Mouse (Mus musculus) small intestine, adult 2 months (tissue): ENCODE data around the gene Spp1. TPM values are rescaled to one million over a fixed set of nuclear protein-coding genes. Genes with fewer than 3 reads are reported as not detected.
A peak's percentile ranks its signal among the peaks of the same experiment; 100 is the strongest.
"Not testable (repeated sequence)": the region's sequence is repeated elsewhere in the genome, so short reads cannot be mapped to it uniquely, and the experiment has no call there.

Experiments used
- H3K27ac ChIP-seq: fragments of 200-500 bp; 2 replicates; pipeline ENCODE4 v1.5.1; 2012; ENCODE audit warnings: low read depth, low read length, control low read depth, inconsistent platforms; ENCODE audit not compliant: insufficient read depth
- H3K27me3 ChIP-seq: fragments of 200-500 bp; 2 replicates; pipeline ENCODE4 v1.6.1; 2012; ENCODE audit warnings: mild to moderate bottlenecking, moderate library complexity, low read length, inconsistent platforms; ENCODE audit not compliant: control insufficient read depth, insufficient read depth
- H3K36me3 ChIP-seq: fragments of 200-500 bp; 2 replicates; pipeline ENCODE4 v1.6.1; 2012; ENCODE audit warnings: mild to moderate bottlenecking, low read length, control low read depth, inconsistent platforms; ENCODE audit not compliant: control insufficient read depth, insufficient read depth
- H3K4me1 ChIP-seq: fragments of 200-500 bp; 2 replicates; pipeline ENCODE4 v1.6.1; 2012; ENCODE audit warnings: low read length, inconsistent platforms, mixed read lengths; ENCODE audit not compliant: control insufficient read depth, insufficient read depth, insufficient read length
- H3K4me3 ChIP-seq: fragments of 200-500 bp; 2 replicates; pipeline ENCODE4 v1.5.1; 2012; ENCODE audit warnings: low read depth, mild to moderate bottlenecking, control low read depth, inconsistent platforms, low read length, moderate library complexity
- CTCF ChIP-seq: fragments of 200-500 bp; IDR thresholded peaks from 2 replicates; pipeline ENCODE4 v1.5.1; 2012; ENCODE audit warnings: low read depth, mild to moderate bottlenecking, control low read depth, inconsistent platforms, low read length, moderate library complexity, mixed read lengths; ENCODE audit not compliant: insufficient replicate concordance, insufficient read length; ENCODE audit errors: extremely low read depth
- POLR2A ChIP-seq: fragments of 200-500 bp; IDR thresholded peaks from 2 replicates; pipeline ENCODE4 v1.6.1; 2012; ENCODE audit warnings: low read depth, mild to moderate bottlenecking, control low read depth, inconsistent platforms, low read length, moderate library complexity
- WGBS: fragments of 180-500 bp; shearing (Covaris S2); methylation state at CpG from one replicate; pipeline ENCODE4 v1.1.7; 2018; 5-methylcytosine and 5-hydroxymethylcytosine counted together
- polyA plus RNA-seq: library from polyadenylated mRNA; depleted of rRNA; stranded (reverse); fragments of >200 nt; gene quantifications from 2 replicates; pipeline ENCODE4 v1.2.3, GENCODE M21; 2012

The Spp1 gene
- polyA plus RNA-seq, 1 experiment = 0.32 TPM

GRCm38 (mm10) chr5:104433968-104434565, 851 bp upstream of the Spp1 start:
- 38% methylated on average over 6 of the region's 6 CpGs for WGBS
- no peak overlapping the region for H3K27ac ChIP-seq
- H3K27me3 ChIP-seq = peaks cover 2% of the 10 kb centered on the region; the same call in 1 of the 2 replicates
- no peaks in the 10 kb centered on the region for H3K36me3 ChIP-seq
- no peaks in the 10 kb centered on the region for H3K4me1 ChIP-seq
- no peak overlapping the region for H3K4me3 ChIP-seq
- TF ChIP-seq POLR2A = no peak
- no peak for TF ChIP-seq CTCF

- no peak overlapping the region for H3K4me3 ChIP-seq
- WGBS = 46% methylated on average over 7 of the region's 7 CpGs
- no peaks in the 10 kb centered on the region for H3K36me3 ChIP-seq
- H3K27ac ChIP-seq = no peak overlapping the region
- H3K27me3 ChIP-seq = peaks cover 2% of the 10 kb centered on the region; the same call in 1 of the 2 replicates
- TF ChIP-seq POLR2A (no peak), CTCF (no peak)
- H3K4me1 ChIP-seq = no peaks in the 10 kb centered on the region
Measured at GRCm38 (mm10) chr5:104436406-104437076, 1.6 kb downstream of the Spp1 start.

- Histone ChIP-seq H3K36me3 (no peaks in the 10 kb centered on the region), H3K4me1 (no peaks in the 10 kb centered on the region), H3K4me3 (no peak overlapping the region), H3K27ac (no peak overlapping the region), H3K27me3 (no peaks in the 10 kb centered on the region)
- 80% methylated on average over 6 of the region's 6 CpGs for WGBS
- TF ChIP-seq POLR2A (no peak), CTCF (no peak)
Measured at GRCm38 (mm10) chr5:104442396-104442795, 7.5 kb downstream of the Spp1 start.

GRCm38 (mm10) chr5:104442850-104443249, 7.9 kb downstream of the Spp1 start:
- WGBS = 58% methylated on average over 1 of the region's 1 CpGs

GRCm38 (mm10) chr5:104446156-104446555, 11.2 kb downstream of the Spp1 start:
- Histone ChIP-seq H3K36me3 (no peaks in the 10 kb centered on the region), H3K27ac (no peak overlapping the region), H3K4me1 (no peaks in the 10 kb centered on the region), H3K27me3 (no peaks in the 10 kb centered on the region), H3K4me3 (no peak overlapping the region)
- 5% methylated on average over 3 of the region's 3 CpGs for WGBS
- TF ChIP-seq CTCF = peak; percentile 30; the same call in 1 of the 2 replicates
- TF ChIP-seq POLR2A = no peak

More at GRCm38 (mm10) chr5:104442850-104443249, 7.9 kb downstream of the Spp1 start:
- no peak overlapping the region for H3K4me3 ChIP-seq
- H3K27me3 ChIP-seq = no peaks in the 10 kb centered on the region
- no peaks in the 10 kb centered on the region for H3K4me1 ChIP-seq
- no peak overlapping the region for H3K27ac ChIP-seq
- H3K36me3 ChIP-seq = no peaks in the 10 kb centered on the region
- TF ChIP-seq CTCF (no peak), POLR2A (no peak)

- H3K4me3 ChIP-seq, H3K27me3 ChIP-seq, H3K27ac ChIP-seq, H3K36me3 ChIP-seq, H3K4me1 ChIP-seq: not testable (repeated sequence)
- WGBS = 33% methylated on average over 6 of the region's 6 CpGs
Measured at GRCm38 (mm10) chr5:104448346-104448745, 13.4 kb downstream of the Spp1 start.

GRCm38 (mm10) chr5:104449491-104449890, 14.6 kb downstream of the Spp1 start:
- TF ChIP-seq POLR2A (no peak), CTCF (no peak)
- 44% methylated on average over 3 of the region's 3 CpGs for WGBS
- Histone ChIP-seq H3K36me3 (no peaks in the 10 kb centered on the region), H3K4me1 (no peaks in the 10 kb centered on the region; the same call in 1 of the 2 replicates), H3K4me3 (no peak overlapping the region), H3K27ac (no peak overlapping the region), H3K27me3 (no peaks in the 10 kb centered on the region)

- H3K4me1 ChIP-seq = no peaks in the 10 kb centered on the region; the same call in 1 of the 2 replicates
- H3K36me3 ChIP-seq = no peaks in the 10 kb centered on the region
- TF ChIP-seq POLR2A (no peak), CTCF (no peak)
- no peak overlapping the region for H3K4me3 ChIP-seq
- no peak overlapping the region for H3K27ac ChIP-seq
- H3K27me3 ChIP-seq = no peaks in the 10 kb centered on the region
- WGBS = 50% methylated on average over 1 of the region's 1 CpGs
Measured at GRCm38 (mm10) chr5:104453075-104453474, 18.2 kb downstream of the Spp1 start.
